Mouse (Mus musculus): ENCODE data around the gene Pkp4. TPM values are rescaled to one million over a fixed set of nuclear protein-coding genes. Genes with fewer than 3 reads are reported as not detected.

Pkp4 gene
- total RNA-seq, 2 experiments from 2014 or later: 200 to 224 TPM

DNA sequence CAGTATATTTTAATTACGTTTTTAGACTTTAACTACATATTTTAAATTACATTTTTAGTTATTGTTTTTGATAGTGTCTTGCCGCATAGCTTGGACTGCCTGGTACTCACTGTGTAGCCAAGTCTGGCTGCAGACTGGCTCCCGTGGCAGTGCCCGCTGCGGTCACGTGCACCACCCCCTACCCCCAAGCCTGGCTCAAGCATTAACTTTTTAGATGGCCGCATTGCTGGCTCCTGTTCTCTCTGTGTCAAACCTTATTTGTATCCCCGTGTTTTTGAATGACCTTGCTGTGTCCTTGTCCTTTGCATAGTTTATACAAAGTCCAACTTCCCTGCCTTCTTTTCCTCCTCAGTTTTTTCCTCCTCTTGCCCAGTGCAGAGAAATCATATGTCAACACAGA, 25.5 kb downstream of the Pkp4 start:
- Histone ChIP-seq H3K27ac (no peak overlapping the region), H3K4me3 (no peak overlapping the region)
- no peak for TF ChIP-seq CTCF (IDR thresholded peaks at IDR 0.05)
- DNase-seq (ENCODE audit: extremely low spot score in 1 of 2, low spot score in 2 of 2): no peak
- intact Hi-C loops (cut with DNase I): no loop called here

DNA sequence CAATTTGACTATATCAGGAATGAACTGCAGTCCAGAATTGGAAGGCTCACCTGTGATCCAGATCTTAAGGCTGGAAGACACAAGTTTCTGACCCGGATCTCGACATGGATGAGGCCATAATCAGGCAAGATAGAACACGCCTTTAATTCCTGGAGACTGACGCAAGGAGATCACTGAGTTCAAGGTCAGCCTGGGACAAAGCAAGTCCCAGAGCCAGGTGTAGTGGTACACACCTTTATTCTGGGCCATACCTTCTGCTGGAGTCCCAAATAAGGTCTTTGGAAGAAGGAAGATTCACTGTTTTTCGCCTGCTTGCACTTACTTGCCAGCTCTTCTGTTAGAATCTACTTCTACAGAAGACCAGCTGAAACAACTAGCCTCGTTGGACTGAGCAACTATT, 26.3 kb downstream of the Pkp4 start:
- no peak overlapping the region for H3K27ac ChIP-seq
- H3K4me3 ChIP-seq: no peak overlapping the region
- DNase-seq (ENCODE audit: extremely low spot score in 1 of 2, low spot score in 2 of 2): no peak
- TF ChIP-seq CTCF (IDR thresholded peaks at IDR 0.05): no peak
- intact Hi-C loops (cut with DNase I): no loop called here

DNA sequence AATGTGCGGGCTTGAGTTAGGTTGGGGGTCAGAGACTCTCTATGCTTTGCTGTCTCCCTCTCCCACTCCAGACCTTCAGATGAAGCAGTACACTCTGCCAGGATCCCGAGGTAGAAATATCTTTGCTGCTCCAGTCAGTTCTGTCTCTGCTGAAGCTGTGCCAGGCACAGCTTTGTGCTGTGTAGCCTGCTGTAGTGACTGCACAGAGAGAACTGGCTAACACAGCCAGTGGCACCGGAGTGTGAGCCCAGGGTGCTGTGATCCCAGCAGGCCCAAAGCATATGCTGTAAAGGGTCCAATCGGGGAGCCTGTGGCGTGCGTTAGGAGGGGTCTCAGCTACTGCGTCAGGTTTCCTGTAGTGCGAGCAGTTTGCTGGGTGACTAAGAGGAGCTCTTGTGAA, 27.7 kb downstream of the Pkp4 start:
- Histone ChIP-seq H3K27ac (no peak overlapping the region), H3K4me3 (no peak overlapping the region)
- intact Hi-C loops (cut with DNase I): no loop called here
- no peak for DNase-seq (ENCODE audit: extremely low spot score in 1 of 2, low spot score in 2 of 2)
- no peak for TF ChIP-seq CTCF (IDR thresholded peaks at IDR 0.05)

DNA sequence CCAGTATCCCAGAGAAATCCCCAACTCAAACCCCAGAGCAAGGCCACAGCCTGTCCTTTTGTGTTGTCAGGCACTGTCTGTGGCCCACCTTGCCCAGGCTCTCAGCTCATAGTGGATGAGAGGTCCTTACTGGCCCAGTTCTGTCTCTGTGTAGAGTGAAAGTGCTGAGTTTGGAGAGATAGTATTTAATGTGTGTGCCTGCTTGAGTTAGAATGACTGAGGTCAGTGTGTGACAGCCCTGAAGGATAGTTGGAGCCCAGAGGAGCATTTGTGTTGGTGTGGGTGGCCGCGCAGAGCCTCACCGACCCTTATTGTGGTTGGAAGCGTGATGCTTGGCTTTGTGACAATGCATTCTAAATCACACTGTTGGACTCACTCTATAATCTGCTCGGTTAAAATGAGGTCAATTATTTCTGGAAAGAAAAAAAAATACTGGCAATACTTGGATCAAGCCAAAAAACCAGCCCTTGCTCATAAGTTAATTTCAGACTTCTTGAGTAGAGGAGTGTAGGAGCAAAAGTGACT, 29.1 kb downstream of the Pkp4 start:
- intact Hi-C loops (cut with DNase I): no loop called here
- no peak overlapping the region for H3K27ac ChIP-seq
- no peak for DNase-seq (ENCODE audit: extremely low spot score in 1 of 2, low spot score in 2 of 2)
- no peak for TF ChIP-seq CTCF (IDR thresholded peaks at IDR 0.05)
- no peak overlapping the region for H3K4me3 ChIP-seq

DNA sequence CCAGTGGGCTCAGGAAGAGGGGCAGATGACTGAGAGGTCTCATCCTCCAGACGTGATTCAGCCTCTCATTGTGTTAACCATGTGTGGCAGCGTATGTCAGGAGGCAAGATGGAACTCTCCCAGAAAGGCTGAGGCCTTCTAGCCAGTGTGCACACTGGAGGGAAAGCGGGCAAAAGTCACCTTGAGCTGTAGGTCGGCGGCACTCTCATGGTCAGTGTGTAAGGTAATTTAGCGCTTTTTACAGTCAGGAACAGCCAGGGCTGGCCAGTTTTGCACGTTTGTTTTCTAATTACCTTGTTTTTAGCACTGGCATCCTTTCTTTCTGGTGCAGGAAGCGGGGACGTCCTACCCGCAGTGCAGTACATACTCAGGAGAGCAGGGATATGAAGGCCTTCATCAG, 29.5 kb downstream of the Pkp4 start:
- intact Hi-C loops (cut with DNase I): no loop called here
- no peak for DNase-seq (ENCODE audit: extremely low spot score in 1 of 2, low spot score in 2 of 2)
- Histone ChIP-seq H3K4me3 (no peak overlapping the region), H3K27ac (no peak overlapping the region)
- no peak for TF ChIP-seq CTCF (IDR thresholded peaks at IDR 0.05)

DNA sequence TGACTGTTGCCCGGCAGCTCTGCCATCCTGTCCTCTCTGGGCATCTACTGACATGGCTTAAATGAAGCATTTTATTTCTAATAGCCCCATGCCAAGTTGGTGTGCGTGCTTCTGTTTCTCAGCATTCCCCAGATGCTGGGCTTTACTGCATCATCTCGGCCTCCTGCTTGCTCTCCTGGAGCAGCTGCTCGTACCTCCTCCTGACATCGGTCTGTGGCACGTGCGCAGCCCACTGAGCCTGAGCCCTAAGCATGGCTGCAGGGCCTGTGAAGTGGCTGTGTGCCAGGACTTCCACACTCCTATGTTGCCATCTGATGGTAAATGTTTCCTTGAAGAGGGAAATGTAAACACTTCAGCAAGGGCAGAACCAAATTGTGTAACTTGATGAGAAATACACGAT, 30.8 kb downstream of the Pkp4 start:
- no peak for DNase-seq (ENCODE audit: extremely low spot score in 1 of 2, low spot score in 2 of 2)
- Histone ChIP-seq H3K27ac (no peak overlapping the region), H3K4me3 (no peak overlapping the region)
- TF ChIP-seq CTCF (IDR thresholded peaks at IDR 0.05): no peak
- intact Hi-C loops (cut with DNase I): no loop called here

DNA sequence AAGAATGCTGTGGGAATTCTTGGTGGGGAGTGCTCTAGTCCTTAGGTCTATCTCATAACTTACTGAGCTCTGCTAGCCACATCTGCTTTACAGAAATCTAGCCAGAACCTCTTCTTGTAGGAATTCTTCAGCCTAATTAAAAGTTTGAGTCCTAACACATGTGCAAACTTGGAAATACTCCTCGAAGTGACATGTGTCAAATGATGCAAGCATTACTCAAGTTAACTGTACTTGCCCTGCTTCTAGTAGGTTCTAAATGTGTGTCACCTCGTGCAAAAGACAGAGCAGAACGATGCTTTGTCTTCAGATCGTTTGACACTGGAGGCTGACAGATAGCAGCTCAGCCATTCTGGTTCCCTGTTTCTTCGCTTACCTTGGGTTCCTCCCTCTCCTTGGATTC, 32.5 kb downstream of the Pkp4 start:
- Histone ChIP-seq H3K27ac (no peak overlapping the region), H3K4me3 (no peak overlapping the region)
- no peak for TF ChIP-seq CTCF (IDR thresholded peaks at IDR 0.05)
- intact Hi-C loops (cut with DNase I): no loop called here
- DNase-seq (ENCODE audit: extremely low spot score in 1 of 2, low spot score in 2 of 2): no peak

DNA sequence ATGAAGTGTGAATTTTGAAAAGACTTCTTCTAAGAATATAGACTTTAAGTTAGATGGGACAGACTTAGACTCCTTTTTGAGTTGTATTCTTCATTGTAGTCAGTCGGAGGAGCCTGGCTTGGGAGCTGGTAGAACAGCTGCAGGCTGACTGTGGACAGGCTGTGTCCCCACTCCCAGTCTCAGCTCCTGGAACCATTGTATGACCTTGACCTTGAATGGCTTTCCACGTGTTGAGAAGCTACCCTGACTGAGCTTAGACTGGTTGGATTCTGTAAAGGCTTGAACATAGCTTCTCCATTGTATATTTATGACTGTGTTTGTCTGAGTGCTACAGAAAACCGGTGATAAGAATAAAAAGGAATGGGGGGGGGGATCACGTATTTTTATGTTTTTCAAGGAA, 36.5 kb downstream of the Pkp4 start:
- H3K27ac ChIP-seq: no peak overlapping the region
- intact Hi-C loops (cut with DNase I): no loop called here
- no peak for DNase-seq (ENCODE audit: extremely low spot score in 1 of 2, low spot score in 2 of 2)
- H3K4me3 ChIP-seq: no peak overlapping the region
- TF ChIP-seq CTCF (IDR thresholded peaks at IDR 0.05): no peak

DNA sequence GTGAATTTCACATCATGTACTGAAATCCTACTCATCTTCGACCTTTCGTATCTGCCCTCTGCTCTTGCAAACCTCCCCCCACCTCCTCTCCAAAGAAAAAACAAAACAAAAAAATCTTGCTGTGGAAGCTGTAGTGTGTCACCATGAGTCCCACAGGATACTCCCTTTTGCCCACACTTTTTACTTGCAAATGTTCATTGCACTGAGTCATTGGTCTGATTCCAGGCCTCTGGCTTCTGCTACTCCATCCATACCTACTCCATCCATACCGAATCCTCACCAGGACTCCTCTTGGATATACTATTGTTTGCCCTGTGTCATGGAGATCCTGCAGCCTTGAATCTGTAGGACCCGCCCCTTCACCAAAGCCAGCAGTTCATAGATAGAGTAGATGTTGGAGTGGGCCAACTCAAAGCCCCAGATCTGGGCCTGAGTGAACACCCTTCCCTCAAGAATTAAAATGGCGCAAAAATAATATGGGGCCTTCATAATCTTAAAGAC, 38.9 kb downstream of the Pkp4 start:
- no peak for TF ChIP-seq CTCF (IDR thresholded peaks at IDR 0.05)
- H3K27ac ChIP-seq: no peak overlapping the region
- H3K4me3 ChIP-seq: no peak overlapping the region
- no peak for DNase-seq (ENCODE audit: extremely low spot score in 1 of 2, low spot score in 2 of 2)
- intact Hi-C loops (cut with DNase I): no loop called here

DNA sequence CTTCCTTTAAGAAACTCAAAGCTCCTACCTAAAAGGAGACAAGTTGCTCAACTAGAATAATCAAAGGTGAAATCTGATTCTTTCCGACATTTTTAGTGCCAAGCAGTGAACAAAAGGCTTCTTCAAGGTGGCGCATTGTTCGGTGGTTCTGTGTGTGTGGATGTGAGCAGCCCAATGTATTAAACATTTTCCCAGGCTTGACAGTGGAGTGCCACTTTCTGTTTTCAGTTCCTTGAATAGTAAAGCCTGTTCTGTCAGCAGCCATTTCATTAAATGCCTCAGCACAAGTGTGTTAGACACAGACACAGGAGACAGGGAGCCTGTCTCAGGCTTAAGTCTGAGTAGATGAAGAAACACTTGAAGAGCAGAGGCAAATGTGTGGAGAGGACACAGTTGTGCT, 39.9 kb downstream of the Pkp4 start:
- DNase-seq (ENCODE audit: extremely low spot score in 1 of 2, low spot score in 2 of 2): no peak
- intact Hi-C loops (cut with DNase I): loop anchor here (5.0 kb wide), 1 partner anchor 38 kb away; the partner anchor contains the start of genes Ccdc148 and Pkp4
- H3K27ac ChIP-seq: no peak overlapping the region
- no peak overlapping the region for H3K4me3 ChIP-seq
- TF ChIP-seq CTCF (IDR thresholded peaks at IDR 0.05): no peak

DNA sequence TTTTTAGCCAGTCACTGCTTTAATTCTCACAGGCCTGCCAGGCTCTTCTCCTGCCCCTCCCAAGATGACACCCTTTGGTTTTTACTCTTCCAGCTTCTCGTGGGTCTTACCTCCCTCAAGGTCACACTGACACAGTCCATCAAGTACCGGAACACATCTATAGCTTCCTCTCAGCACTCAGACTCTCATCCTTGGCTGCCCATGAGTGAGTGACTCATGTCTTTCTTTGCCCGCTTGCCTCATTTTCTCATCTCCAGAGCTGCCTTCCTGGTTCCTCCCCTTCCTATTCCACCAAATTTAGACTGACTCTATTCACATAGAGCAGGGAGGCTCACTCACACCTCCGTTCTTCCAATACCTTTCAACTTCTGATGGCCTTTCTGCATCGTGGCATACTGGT, 42.3 kb downstream of the Pkp4 start:
- H3K4me3 ChIP-seq: no peak overlapping the region
- no peak overlapping the region; the same call in 1 of the 2 replicates for H3K27ac ChIP-seq
- intact Hi-C loops (cut with DNase I): loop anchor here (5.0 kb wide), 1 partner anchor 41 kb away; the partner anchor contains the start of genes Ccdc148 and Pkp4
- TF ChIP-seq CTCF (IDR thresholded peaks at IDR 0.05): no peak
- DNase-seq (ENCODE audit: extremely low spot score in 1 of 2, low spot score in 2 of 2): no peak

DNA sequence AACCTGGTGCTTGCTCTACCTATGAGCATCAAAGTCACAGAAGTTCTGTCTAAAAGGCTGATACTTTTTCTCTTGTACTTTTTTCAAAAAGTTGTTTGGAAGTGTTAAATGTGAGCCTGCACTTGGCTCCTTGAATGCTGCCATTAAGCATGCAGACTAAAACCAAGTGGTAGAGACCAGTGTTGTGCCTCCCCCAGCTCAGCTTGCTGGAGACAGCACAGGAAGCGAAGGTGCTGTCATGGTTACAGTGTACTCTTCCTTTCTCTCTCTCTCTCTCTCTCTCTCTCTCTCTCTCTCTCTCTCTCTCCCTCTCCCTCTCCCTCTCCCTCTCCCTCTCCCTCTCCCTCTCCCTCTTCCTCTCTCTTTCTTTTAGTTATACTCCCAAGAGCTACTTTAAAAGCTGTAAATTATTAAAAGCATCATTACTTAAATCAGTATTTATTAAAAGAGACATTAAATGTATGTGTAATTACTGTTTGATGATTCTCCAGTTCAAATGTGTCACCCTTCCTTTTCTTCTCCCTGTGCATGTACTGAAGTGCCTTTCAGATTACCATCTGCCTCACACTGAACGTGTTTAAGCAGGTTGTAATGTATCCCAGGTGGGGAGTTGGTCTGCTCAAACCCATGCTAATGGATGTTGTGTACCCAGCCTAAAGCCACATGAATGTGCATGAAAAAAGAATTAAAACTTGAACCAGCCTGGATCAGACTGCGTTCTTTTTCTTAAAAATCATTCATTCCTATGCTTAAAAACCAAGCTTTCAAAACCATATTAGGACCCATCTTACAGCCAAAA, 43.2 kb downstream of the Pkp4 start:
- DNase-seq (ENCODE audit: extremely low spot score in 1 of 2, low spot score in 2 of 2): no peak
- Histone ChIP-seq H3K27ac (no peak overlapping the region), H3K4me3 (no peak overlapping the region)
- no peak for TF ChIP-seq CTCF (IDR thresholded peaks at IDR 0.05)
- intact Hi-C loops (cut with DNase I): loop anchor here (5.0 kb wide), 1 partner anchor 42 kb away; the partner anchor contains the start of genes Ccdc148 and Pkp4

DNA sequence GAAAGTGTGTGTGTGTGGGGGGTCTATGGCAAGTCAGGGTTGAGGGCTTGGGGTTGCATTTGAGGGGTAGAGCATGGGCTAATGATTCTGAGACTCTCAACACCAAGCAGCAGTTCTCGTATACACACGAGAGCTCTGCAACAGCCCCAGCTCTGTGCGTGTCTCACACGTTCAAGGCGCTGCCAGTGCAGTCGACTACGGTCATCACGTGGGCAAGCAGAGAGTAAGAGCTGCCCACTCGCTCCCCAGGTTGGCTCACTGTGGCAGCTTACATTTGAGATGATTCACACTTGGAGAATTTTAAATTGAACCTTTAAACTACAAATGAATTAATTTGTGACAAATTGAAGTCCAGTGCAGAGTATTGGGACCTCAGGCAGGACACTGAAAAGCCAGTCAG, 44.4 kb downstream of the Pkp4 start:
- DNase-seq (ENCODE audit: extremely low spot score in 1 of 2, low spot score in 2 of 2): peak in 1 of 2 experiments; percentile 40
- no peak overlapping the region for H3K4me3 ChIP-seq
- no peak for TF ChIP-seq CTCF (IDR thresholded peaks at IDR 0.05)
- intact Hi-C loops (cut with DNase I): no loop called here
- no peak overlapping the region for H3K27ac ChIP-seq
